Mouse (Mus musculus) liver, postnatal 0 days (tissue): ENCODE measurements around the gene Banp. TPM values are rescaled to one million over a fixed set of nuclear protein-coding genes. Genes with fewer than 3 reads are reported as not detected.

Experiments used
- ATAC-seq: fragments of 200-750 bp; cut with Nextera tagmentation; 2 replicates; pipeline ENCODE4 v1.8.0; 2017; ENCODE audit warnings: mild to moderate bottlenecking, moderate library complexity
- DNase-seq: peaks from one replicate; pipeline ENCODE4 v3.0.0-alpha.2; 2016
- H3K27ac ChIP-seq: fragments of 300-500 bp; sonication (generic); 2 replicates; pipeline ENCODE4 v1.5.1; 2014; ENCODE audit warnings: antibody characterized with exemption, moderate library complexity, mild to moderate bottlenecking, low read depth
- H3K27me3 ChIP-seq: fragments of 300-500 bp; sonication (generic); 2 replicates; pipeline ENCODE4 v1.6.1; 2014; ENCODE audit warnings: low read length, control low read depth, mixed read lengths; ENCODE audit not compliant: insufficient read depth
- H3K36me3 ChIP-seq: fragments of 300-500 bp; sonication (generic); replicated peaks from 2 replicates; pipeline ENCODE4 v1.6.1; 2014; ENCODE audit warnings: mild to moderate bottlenecking, control low read depth, low read length, moderate library complexity, mixed read lengths; ENCODE audit not compliant: insufficient read depth
- H3K4me1 ChIP-seq: fragments of 300-500 bp; sonication (generic); 2 replicates; pipeline ENCODE4 v1.6.1; 2014; ENCODE audit warnings: antibody characterized with exemption, mild to moderate bottlenecking, control low read depth; ENCODE audit not compliant: insufficient read depth
- H3K4me2 ChIP-seq: fragments of 300-500 bp; sonication (generic); 2 replicates; pipeline ENCODE4 v1.6.1; 2014; ENCODE audit warnings: low read depth, mild to moderate bottlenecking, low read length, moderate library complexity, mixed read lengths
- H3K4me3 ChIP-seq: fragments of 300-500 bp; sonication (generic); 2 replicates; pipeline ENCODE4 v1.5.1; 2014; ENCODE audit warnings: low read depth, low read length
- H3K9ac ChIP-seq: fragments of 300-500 bp; sonication (generic); replicated peaks from 2 replicates; pipeline ENCODE4 v1.6.1; 2014; ENCODE audit warnings: mild to moderate bottlenecking, moderate library complexity
- H3K9me3 ChIP-seq: fragments of 300-500 bp; sonication (generic); 2 replicates; pipeline ENCODE4 v1.6.1; 2016; ENCODE audit warnings: mild to moderate bottlenecking, control low read depth, low read length, mixed read lengths
- CTCF ChIP-seq: sonication (generic); IDR thresholded peaks from 2 replicates; pipeline ENCODE4 v1.5.1; 2016; ENCODE audit warnings: antibody characterized with exemption, low read depth
- EP300 ChIP-seq: IDR thresholded peaks from 2 replicates; pipeline ENCODE4 v1.6.1; 2016; ENCODE audit warnings: antibody characterized with exemption, low read depth, mild to moderate bottlenecking
- WGBS: fragments of 180-500 bp; shearing (Covaris S2); extraction: QIAGEN DNeasy Blood & Tissue Kit; methylation state at CpG from one replicate; pipeline ENCODE4 v1.1.7; 2014; ENCODE audit not compliant: insufficient replicate concordance; 5-methylcytosine and 5-hydroxymethylcytosine counted together
- polyA plus RNA-seq: library from polyadenylated mRNA; unstranded; fragments of >200 nt; fragmentation: Nextera tagmentation; extraction: Ambion mirVana; gene quantifications from 2 replicates; pipeline ENCODE4 v1.2.1, GENCODE M21; 2015

The Banp gene
- polyA plus RNA-seq, 1 experiment from 2014 or later, result 7.6 TPM

DNA sequence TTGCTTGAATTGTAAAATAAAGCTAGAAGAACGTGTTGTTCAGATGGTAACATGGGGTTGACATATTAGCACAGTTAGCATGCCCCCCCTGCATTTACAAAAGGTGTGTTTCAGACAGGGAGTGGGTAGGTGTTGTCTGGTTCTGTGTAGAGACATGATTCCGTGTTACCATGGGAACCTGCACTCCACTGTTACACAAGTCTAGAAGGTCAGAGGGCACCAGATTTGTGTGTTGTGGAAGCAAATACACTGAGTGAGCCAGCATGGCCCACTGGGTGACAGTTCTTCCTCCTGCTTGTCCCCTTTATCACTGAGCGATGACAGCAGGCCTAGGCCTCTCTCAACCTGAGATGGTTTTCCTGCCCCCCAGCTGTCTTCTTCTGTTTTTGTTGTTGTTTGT, 46.3 kb downstream of the Banp start:
- H3K9me3 ChIP-seq, result no peaks in the 10 kb centered on the region
- no peak overlapping the region for H3K4me3 ChIP-seq
- H3K4me1 ChIP-seq, result no peaks in the 10 kb centered on the region; the same call in 1 of the 2 replicates
- H3K27ac ChIP-seq, result no peak overlapping the region
- no peak overlapping the region for H3K4me2 ChIP-seq
- TF ChIP-seq EP300 (no peak), CTCF (no peak)
- no peak overlapping the region for H3K9ac ChIP-seq
- H3K27me3 ChIP-seq, result no peaks in the 10 kb centered on the region
- peak; percentile 40 for DNase-seq
- WGBS, result 64% methylated on average over 3 of the region's 3 CpGs
- peaks cover 66% of the 10 kb centered on the region for H3K36me3 ChIP-seq
- ATAC-seq, result peak; percentile 83

DNA sequence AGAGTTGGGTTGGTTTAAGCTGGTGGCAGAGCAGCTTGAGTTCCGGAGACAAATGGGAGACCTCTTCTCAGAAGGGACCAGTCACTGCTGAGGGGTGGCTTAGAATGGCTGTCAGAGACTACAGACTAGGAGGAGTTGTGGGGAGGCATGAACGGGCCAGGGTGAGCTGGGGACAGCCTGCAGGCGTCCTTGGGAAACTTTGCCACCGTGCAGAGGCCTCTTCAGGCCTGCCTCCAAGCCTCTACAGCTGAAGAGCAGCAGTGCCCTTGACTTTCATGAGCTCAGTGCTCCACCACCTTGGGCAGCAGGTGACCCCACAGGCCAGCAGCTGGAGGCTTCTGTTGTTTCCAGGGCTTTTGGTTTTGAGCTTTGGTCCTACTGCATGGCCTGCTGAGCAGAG, 49.1 kb downstream of the Banp start:
- H3K27me3 ChIP-seq, result no peaks in the 10 kb centered on the region
- no peak overlapping the region for H3K4me3 ChIP-seq
- ATAC-seq (no peak), DNase-seq (no peak)
- no peak overlapping the region for H3K27ac ChIP-seq
- no peaks in the 10 kb centered on the region for H3K9me3 ChIP-seq
- TF ChIP-seq EP300, result no peak
- TF ChIP-seq CTCF, result no peak
- H3K9ac ChIP-seq, result no peak overlapping the region
- H3K4me1 ChIP-seq, result no peaks in the 10 kb centered on the region; the same call in 1 of the 2 replicates
- 84% methylated on average over 4 of the region's 4 CpGs for WGBS
- H3K4me2 ChIP-seq, result no peak overlapping the region
- peaks cover 64% of the 10 kb centered on the region for H3K36me3 ChIP-seq

DNA sequence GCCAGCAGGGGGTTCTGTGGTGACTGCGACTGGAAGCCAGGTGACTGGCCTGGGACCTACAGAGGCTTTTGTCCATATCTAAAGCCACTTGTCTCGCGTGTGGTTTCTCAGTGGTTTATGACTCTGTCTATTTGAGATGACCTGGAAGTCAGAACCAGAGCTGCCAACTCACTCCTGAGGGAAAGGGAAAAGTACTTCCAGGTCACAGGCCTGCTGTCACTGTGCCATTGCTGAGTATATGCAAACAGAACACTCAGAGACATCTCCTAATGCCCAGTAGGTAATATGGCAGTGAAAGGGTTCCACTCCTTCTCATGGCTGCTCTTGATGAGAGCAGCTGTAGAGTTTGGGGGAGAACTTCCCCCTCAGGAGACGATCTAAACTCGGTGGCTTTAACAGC, 49.7 kb downstream of the Banp start:
- DNase-seq (no peak), ATAC-seq (no peak)
- H3K4me1 ChIP-seq, result no peaks in the 10 kb centered on the region; the same call in 1 of the 2 replicates
- H3K36me3 ChIP-seq, result peaks cover 64% of the 10 kb centered on the region
- 64% methylated on average over 5 of the region's 5 CpGs for WGBS
- H3K27me3 ChIP-seq, result no peaks in the 10 kb centered on the region
- H3K9ac ChIP-seq, result no peak overlapping the region
- H3K27ac ChIP-seq, result no peak overlapping the region
- TF ChIP-seq CTCF (no peak), EP300 (no peak)
- no peak overlapping the region for H3K4me2 ChIP-seq
- H3K4me3 ChIP-seq, result no peak overlapping the region
- H3K9me3 ChIP-seq, result no peaks in the 10 kb centered on the region

DNA sequence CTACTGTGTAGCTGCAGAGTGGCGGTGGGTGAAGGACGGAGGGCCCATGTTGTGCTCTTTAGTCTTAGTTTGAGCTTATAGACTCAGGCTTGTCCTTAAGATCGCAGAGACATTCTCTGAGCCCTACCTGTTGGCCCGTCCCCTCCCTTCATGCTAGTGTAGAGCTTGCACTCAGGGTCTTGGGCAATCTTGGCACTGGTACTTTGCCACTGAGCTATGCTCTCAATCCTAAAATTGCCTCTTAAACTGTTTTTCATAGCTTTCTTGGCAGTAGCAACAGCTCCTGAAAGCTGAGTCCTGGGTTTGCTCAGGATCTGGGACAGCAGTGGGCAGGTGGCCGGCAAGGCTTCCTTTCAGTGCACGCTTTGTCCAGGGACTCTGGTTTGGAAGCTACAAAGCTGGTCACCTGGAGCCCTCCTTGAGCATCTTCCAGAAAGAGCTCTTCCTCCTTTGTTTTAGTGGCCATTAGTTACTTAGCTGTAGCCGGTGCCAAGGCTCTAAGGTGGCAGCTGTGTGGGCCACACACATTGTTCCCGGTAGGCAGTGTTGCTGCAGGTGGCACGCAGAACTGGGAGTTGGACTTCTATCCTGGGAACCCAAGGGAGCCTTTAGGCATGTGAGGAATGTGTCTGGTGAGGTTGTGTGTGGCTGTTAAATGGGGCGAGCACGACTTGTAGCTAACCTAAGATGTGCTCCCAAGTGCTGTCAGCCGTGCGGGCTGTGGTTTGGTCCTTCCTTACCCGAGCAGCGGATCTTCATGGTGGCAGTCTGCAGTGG, 52.0 kb downstream of the Banp start:
- Histone ChIP-seq H3K27ac (no peak overlapping the region), H3K9ac (no peak overlapping the region), H3K9me3 (no peaks in the 10 kb centered on the region), H3K36me3 (peaks cover 55% of the 10 kb centered on the region), H3K4me3 (no peak overlapping the region), H3K4me2 (no peak overlapping the region), H3K4me1 (no peaks in the 10 kb centered on the region; the same call in 1 of the 2 replicates), H3K27me3 (no peaks in the 10 kb centered on the region)
- ATAC-seq (no peak), DNase-seq (no peak)
- WGBS, result 89% methylated on average over 15 of the region's 15 CpGs
- TF ChIP-seq CTCF (no peak), EP300 (no peak)

DNA sequence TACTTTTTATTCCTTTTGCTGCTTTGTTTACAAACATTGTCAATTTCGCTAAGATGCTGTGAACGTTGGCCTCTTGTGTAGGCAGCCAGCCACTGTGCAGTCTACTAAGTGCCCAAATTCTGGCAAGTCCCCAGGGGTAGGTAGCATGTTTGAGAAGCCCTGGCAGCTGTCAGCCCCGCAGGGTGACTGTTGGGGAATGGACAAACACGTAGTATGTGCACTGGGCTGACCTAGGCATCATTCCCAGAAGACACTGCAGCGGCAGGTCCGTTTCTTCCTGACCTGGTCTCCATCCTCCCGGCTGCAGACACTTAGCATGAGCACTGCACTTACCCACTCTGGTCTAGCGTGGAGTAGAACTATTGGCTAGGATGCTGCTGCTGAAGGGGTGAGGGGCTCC, 54.1 kb downstream of the Banp start:
- TF ChIP-seq CTCF (no peak), EP300 (no peak)
- no peaks in the 10 kb centered on the region for H3K27me3 ChIP-seq
- H3K36me3 ChIP-seq, result peaks cover 53% of the 10 kb centered on the region
- ATAC-seq, result no peak
- no peak for DNase-seq
- H3K4me3 ChIP-seq, result no peak overlapping the region
- H3K4me2 ChIP-seq, result no peak overlapping the region
- no peak overlapping the region for H3K27ac ChIP-seq
- H3K9me3 ChIP-seq, result no peaks in the 10 kb centered on the region
- no peak overlapping the region for H3K9ac ChIP-seq
- WGBS, result 80% methylated on average over 8 of the region's 8 CpGs
- H3K4me1 ChIP-seq, result no peaks in the 10 kb centered on the region; the same call in 1 of the 2 replicates

DNA sequence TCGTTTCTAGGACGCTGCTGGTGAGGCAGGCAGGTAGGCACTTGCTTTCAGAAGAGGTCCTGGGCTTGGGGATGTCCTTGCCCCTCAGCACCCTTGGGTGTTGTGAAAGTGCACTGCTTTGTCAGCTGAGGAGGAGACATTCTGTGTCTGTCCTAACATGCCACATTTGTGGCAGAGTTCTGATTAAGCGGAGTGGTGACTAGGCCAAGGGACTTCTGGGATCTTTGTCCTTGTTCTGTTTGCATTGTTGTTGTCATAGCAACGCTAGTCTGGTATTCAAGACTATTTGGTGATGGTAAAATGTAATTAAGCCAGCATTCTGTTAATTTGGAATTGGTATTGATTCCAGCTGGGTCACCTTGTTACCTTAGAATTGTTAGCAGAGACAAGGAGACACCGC, 54.6 kb downstream of the Banp start:
- DNase-seq (no peak), ATAC-seq (no peak)
- peaks cover 53% of the 10 kb centered on the region for H3K36me3 ChIP-seq
- TF ChIP-seq CTCF, result no peak
- TF ChIP-seq EP300, result no peak
- no peak overlapping the region for H3K4me2 ChIP-seq
- no peaks in the 10 kb centered on the region for H3K9me3 ChIP-seq
- H3K27ac ChIP-seq, result no peak overlapping the region
- no peak overlapping the region for H3K4me3 ChIP-seq
- no peaks in the 10 kb centered on the region; the same call in 1 of the 2 replicates for H3K4me1 ChIP-seq
- 78% methylated on average over 5 of the region's 5 CpGs for WGBS
- H3K27me3 ChIP-seq, result no peaks in the 10 kb centered on the region
- no peak overlapping the region for H3K9ac ChIP-seq
